Mouse (Mus musculus): ENCODE measurements at regions not wholly inside any gene's neighbourhood (a gene's known extent, or its start where the extent isn't known, plus 50 kb on each side); places are given as distances from the start of the nearest gene placed in this dataset.
A peak's percentile ranks its signal among the peaks of the same experiment; 100 is the strongest.

- no peak for DNase-seq (ENCODE audit: extremely low spot score, low spot score)
Measured at GRCm38 (mm10) chr4:91060933-91061332, 339.7 kb downstream of the Elavl2 start.

DNA sequence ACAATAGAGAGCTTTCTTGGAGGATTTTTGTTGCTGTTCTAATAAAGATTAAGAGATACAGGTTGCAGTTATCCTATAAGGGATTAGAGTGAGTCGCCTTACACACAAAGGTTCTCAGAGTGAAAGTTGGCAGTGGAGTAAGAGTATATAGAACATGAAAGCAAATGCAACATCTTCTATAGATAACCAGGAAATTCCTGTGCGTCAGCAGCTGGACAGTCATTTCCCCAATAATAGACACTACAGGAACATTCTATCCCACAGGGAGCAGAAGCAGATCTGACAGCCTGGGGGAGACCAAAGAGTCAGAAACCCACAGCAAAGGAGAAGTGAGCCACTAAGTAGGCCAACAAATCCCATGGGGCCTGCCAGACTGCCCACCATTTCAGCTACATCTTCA, 348.7 kb downstream of the Elavl2 start:
- no peak for DNase-seq (ENCODE audit: extremely low spot score, low spot score)

- no peak for DNase-seq (ENCODE audit: extremely low spot score, low spot score)
Measured at GRCm38 (mm10) chr4:91029462-91029861, 371.1 kb downstream of the Elavl2 start.

- no peak for DNase-seq (ENCODE audit: extremely low spot score, low spot score)
Measured at GRCm38 (mm10) chr4:91028013-91028626, 372.5 kb downstream of the Elavl2 start.

GRCm38 (mm10) chr4:90996388-90997092, 404.0 kb downstream of the Elavl2 start:
- no peak for DNase-seq (ENCODE audit: extremely low spot score, low spot score)

- DNase-seq (ENCODE audit: extremely low spot score, low spot score): no peak
Measured at GRCm38 (mm10) chr4:90964658-90965057, 435.9 kb downstream of the Elavl2 start.

GRCm38 (mm10) chr4:90943687-90944385, 456.7 kb downstream of the Elavl2 start:
- no peak for DNase-seq (ENCODE audit: extremely low spot score, low spot score)

- no peak for DNase-seq (ENCODE audit: extremely low spot score, low spot score)
Measured at GRCm38 (mm10) chr4:90917312-90918107, 483.1 kb downstream of the Elavl2 start.

GRCm38 (mm10) chr4:90906311-90906710, 494.3 kb downstream of the Elavl2 start:
- no peak for DNase-seq (ENCODE audit: extremely low spot score, low spot score)

DNA sequence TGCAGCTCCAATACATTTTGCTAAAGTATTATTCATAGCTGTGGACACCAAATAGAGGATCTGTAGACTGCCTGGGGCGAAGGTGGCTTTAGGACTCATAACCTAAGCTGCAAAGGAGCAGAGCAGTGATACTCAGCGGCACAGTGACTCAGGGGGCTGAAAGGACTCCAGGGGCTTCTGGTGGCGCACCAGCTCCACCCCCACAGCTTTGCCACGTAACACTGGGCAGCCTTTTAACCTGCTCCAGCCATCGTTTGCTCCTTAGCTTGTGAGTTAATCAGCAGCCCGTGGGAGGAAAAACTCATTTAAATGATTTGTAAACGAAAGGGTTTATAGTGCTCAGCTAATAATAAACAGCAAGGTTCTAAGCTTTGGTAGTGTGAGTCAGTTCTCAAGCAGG, 532.4 kb downstream of the Elavl2 start:
- DNase-seq (ENCODE audit: extremely low spot score, low spot score): no peak

DNA sequence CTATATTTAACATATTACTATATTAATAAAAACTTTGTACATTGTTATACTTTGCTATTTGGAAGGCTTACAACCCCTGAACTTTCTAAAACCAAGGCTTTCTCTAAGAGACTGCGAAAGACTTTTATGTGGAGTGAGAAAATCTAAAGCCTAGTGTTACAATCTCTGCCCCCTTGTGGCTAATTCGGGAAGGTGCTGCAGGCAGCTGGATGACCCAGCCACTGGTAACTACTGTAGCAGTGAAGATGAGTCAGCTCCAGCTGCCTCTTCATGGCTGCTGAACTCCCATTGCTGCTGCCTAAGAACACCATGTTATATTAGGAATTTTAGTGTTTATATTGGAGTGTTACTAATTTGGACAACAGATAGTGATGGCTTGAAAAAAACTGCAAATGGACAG, 539.7 kb downstream of the Elavl2 start:
- peak; percentile 34 for DNase-seq (ENCODE audit: extremely low spot score, low spot score)

- DNase-seq (ENCODE audit: extremely low spot score, low spot score): no peak
Measured at GRCm38 (mm10) chr4:90839804-90840203, 560.8 kb downstream of the Elavl2 start.

GRCm38 (mm10) chr4:90799078-90799477, 580.5 kb downstream of the Zfp352 start:
- no peak for DNase-seq (ENCODE audit: extremely low spot score, low spot score)

DNA sequence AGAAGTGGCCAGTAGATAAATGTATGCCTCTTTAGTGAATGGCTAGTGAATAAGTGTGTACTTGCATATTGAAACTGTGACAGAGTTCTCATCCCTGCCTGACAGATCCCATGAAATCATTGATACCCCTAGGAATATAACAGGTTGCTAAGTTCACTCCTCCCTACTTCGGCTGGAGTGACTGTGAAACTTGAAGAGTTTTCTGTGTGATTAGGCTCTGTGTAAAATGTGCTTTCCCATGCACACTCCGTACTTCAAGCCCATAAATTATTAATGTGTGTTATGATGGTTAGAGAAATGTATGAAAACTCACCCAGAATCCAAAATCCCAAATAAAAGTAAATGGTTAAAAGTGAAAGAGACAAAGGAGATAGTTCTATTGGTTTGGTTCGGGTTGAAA, 580.0 kb downstream of the Zfp352 start:
- no peak for DNase-seq (ENCODE audit: extremely low spot score, low spot score)

DNA sequence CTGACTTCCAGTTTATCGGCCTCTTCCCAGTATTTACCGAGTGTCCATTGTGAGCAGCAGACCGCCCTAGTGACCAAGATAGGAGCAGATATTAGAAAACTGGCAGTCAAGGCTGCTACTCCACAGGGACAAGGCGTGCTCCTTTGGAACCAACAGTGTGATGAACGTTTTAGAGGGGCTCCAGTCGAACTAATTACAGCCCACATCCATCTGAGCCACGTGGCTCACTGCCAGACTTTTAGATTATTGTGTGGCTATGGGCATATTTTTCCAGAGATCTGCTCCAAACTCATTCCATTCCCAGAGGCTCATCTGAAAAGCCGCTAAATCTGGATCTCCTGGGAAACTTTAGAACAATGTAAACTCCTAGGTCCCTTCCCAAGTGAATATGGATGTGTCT, 578.9 kb downstream of the Zfp352 start:
- DNase-seq (ENCODE audit: extremely low spot score, low spot score): no peak

All from neural tube, embryonic 10.5 days (tissue).